Mouse (Mus musculus) brain, embryonic 18.5 days (tissue): ENCODE measurements around the gene Dennd2c.
"Not testable (repeated sequence)": the region's sequence is repeated elsewhere in the genome, so short reads cannot be mapped to it uniquely, and the experiment has no call there.

Experiments used
- DNase-seq: peaks from one replicate; pipeline ENCODE4 v3.0.0-alpha.2; 2012; ENCODE audit warnings: low read depth, low spot score

Gene Dennd2c

DNA sequence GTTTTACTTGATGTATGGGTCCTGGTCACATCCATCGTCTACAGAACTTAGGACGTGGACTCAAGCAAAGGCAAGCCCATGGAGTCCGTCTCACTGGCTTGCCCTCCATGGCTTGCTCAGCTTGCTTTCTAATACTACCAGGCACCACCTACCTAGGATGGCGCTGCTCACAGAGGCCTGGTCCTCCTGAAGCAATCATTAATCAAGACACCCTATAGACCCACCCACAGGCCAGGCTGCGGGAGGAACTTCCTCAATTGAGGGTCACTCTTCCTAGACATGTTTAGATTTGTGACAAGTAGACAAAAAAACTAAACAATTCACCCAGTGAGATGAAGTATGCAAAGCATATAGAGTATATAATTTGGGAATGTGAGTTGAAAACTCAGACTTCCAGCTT is 9.8 kb downstream of the Dennd2c start:
- DNase-seq = no peak

DNA sequence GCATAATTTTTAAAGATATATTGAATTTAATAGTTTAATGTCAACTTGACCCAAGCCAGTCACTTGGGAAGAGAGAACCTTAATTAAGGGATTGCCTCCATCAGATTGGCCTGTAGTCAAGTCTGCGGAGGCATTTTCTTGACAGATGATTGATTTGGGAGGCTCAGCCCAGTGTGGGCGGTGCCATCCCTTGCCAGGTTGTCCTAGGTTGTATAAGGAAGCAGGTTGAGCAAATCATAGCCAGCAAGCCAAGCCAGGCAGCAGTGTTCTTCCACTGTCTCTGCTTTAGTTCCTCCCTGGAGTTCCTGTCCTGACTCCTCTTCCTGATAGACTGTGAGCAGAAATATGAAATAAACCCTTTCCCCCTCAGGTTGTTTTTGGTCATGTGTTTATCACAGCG is 21.2 kb downstream of the Dennd2c start:
- DNase-seq = no peak

- DNase-seq = no peak
Observed at GRCm38 (mm10) chr3:103126138-103126537, 23.7 kb downstream of the Dennd2c start.

DNA sequence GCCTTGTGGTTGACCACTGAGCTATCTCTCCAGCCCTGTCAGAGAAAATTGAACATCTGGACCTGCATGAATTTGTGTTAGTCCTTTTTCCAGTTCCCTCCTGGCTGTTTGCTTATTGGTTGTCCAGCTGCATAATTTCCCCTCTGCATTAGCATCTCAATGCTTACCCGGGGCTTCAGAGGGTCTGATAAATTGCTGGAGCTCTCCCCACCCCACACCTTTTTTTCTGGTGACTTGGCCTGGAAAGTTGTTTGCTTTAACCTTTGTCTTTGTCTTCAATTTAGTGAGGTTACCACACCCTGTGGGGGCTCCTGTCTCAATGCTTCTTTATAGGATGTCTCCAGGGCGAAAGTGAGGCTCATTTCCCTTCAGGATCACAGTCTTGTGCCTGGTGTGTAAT is 24.8 kb downstream of the Dennd2c start:
- DNase-seq = no peak

GRCm38 (mm10) chr3:103127721-103128120 is 25.3 kb downstream of the Dennd2c start:
- no peak for DNase-seq

GRCm38 (mm10) chr3:103128251-103128650 is 25.8 kb downstream of the Dennd2c start:
- DNase-seq = no peak

DNA sequence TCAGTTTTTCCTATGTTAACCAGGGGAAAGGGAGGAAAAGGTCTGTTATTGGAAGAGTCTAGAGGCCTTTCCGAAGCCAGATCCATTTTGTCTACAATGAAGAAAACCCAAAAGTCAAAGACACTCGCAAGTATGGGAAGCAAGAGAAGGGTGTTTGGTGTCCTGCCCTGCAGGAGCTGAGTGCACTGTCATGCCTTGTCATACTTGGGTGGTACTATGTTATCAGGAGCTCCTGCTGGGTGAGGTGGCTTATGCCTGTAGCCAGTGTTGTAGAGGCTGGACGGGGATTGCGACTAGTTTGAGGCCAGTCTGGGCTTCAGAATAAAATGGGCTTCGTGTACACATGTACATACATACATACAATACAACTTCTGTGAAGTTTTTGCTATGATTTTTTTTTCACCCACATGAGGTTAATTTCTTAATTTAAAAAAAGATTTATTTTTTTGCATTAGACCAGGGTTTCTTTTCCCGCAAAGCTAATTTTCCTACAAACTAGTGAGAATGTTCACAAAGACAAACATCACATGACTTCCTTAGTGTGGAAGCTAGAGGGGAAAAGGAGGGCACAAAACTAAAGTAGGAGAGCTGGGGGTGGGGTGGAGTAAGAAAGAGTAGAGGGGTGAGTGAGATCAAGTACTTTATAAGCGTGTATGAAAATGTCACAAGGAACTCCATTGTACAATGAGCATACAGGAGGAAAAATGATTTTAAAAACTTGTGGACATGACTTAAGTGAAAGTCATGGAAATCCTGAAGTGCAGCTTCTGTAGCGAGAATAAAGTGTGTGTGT is 27.2 kb downstream of the Dennd2c start:
- no peak for DNase-seq

DNA sequence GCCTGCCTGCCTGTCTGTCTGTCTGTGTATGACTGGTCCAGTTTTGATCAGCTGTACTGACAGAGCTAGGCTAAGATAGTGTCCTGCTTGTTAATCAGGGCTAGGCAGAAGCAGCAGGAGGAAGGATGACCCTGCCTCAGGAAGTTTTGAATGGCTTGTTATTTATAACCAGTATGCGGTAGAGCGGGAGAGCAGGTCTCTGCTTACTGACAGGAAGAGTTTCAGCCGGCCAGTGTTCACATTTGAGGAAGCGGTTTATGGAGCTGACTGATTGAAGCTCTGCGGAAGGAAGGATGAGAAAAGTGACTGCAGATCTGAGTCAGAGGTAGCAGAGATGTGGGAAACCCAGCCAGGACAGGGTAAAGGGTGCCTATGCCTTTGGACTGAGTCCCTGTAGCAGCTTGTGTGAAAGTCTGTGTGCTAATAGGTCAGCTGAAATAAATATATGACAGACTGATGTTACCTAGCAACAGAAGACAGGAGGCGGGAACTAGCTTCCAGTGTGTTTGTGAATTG is 27.9 kb downstream of the Dennd2c start:
- DNase-seq = no peak

GRCm38 (mm10) chr3:103133098-103133497 is 30.7 kb downstream of the Dennd2c start:
- DNase-seq = no peak

DNA sequence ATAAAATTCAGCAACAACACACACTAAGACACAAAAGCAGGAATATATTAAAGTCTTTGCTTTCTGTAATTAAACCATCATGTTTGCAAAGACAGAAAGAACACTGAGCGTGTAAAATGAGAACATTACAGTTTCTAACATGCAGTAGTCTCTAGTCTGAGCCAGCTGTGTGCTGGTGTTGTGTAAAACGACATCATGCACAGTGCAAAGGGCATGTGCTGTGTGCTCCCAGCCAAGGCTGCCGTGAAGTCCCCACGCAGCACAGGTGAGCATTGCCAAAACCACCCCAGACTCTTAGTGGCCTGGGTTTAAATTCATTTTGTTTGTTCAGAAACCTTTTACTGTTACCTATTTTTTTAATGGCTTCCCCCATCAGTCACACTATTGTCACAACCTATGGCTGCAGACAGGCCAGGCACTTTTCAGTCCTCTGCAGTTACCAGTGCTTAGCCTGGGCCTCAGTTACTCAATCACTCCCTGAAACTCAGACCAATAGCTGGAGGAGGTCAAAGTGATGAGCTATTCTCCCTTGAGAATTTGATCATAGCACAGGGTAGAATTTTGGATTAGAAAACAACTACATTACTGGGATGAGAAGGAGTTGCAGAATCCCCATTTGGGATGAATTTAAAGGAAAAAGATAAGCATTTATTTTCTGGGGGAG is 34.1 kb downstream of the Dennd2c start:
- DNase-seq = no peak

- no peak for DNase-seq
Observed at GRCm38 (mm10) chr3:103139047-103139446, 36.6 kb downstream of the Dennd2c start.

DNA sequence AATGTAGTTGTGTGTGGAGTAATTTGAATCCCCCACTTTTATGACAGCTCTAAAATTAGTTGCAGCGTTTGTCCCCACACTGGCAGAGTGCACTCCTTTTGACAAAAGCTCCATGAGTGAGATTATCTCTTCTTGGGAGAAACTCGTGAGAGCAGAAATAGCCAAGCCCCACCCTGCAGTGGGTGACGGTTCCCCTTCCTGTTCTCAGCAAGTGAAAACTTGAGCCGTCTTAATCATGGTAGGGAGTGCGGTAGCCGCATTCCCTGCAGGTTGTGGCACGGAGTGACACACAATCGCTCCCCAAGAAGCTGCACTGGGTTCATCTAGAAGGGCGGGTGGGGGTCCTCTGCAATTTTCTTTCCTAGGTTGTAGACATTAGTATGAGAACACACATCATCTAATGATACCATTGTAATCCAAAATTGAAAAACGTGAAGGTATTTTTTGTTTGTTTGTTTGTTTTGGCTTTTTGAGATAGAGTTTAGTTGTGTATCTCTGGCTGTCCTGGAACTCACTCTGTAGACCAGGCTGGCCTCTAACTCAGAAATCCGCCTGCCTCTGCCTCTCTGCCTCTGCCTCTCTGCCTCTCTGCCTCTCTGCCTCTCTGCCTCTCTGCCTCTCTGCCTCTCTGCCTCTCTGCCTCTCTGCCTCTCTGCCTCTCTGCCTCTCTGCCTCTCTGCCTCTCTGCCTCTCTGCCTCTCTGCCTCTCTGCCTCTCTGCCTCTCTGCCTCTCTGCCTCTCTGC is 37.9 kb downstream of the Dennd2c start:
- DNase-seq = not testable (repeated sequence)

- no peak for DNase-seq
Observed at GRCm38 (mm10) chr3:103141287-103141686, 38.9 kb downstream of the Dennd2c start.

DNA sequence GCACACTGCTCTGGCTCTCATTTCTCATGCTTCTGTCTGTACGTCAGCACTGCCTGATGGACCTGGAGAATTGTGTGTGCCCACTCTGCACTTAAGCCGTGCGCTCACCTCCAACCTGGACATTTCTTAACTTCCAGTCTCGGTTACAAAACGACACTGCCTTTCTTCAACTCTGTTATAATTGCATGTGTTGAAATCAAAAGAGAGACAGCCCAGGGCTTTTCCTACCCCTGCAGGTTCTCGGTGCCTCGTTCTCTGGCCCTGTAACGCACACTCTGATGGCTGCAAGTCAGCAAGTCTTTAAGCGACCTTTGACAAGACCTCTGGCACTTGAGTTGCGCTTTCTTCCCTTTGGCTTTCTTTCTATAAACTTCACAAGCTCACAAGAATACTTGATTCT is 40.0 kb downstream of the Dennd2c start:
- DNase-seq = no peak

GRCm38 (mm10) chr3:103145336-103145735 is 42.9 kb downstream of the Dennd2c start:
- no peak for DNase-seq

- no peak for DNase-seq
Observed at GRCm38 (mm10) chr3:103145791-103146190, 43.4 kb downstream of the Dennd2c start.

- no peak for DNase-seq
Observed at GRCm38 (mm10) chr3:103146330-103147166, 44.1 kb downstream of the Dennd2c start.

DNA sequence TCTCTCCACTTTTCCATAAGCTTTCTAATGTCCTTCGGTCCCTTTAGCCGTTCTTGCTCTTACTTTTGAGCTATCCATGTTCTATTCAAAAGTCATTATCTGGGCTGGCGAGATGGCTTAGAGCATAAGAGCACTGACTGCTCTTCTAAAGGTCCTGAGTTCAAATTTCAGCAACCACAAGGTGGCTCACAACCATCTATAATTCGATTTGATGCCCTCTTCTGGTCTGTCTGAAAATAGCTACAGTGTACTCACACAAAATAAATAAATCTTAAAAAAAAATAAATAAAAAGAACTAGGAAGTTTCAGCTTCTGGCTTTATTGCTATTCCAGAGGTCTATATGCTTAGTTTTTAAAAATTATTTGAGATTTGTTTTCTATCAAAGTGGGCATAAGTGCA is 45.4 kb downstream of the Dennd2c start:
- DNase-seq = no peak

- no peak for DNase-seq
Observed at GRCm38 (mm10) chr3:103148941-103149340, 46.5 kb downstream of the Dennd2c start.

GRCm38 (mm10) chr3:103153761-103154160 is 51.4 kb downstream of the Dennd2c start:
- DNase-seq = no peak

- DNase-seq = no peak
Observed at GRCm38 (mm10) chr3:103159232-103159900, 57.0 kb downstream of the Dennd2c start.
